Mouse (Mus musculus) kidney, adult 11 months (tissue): ENCODE data around the gene Wdr75.

Experiments used
- DNase-seq: peaks from one replicate; pipeline ENCODE4 v3.0.0; 2022

Wdr75 gene

GRCm38 (mm10) chr1:45794969-45795908, at the start of gene Wdr75:
TSS of gene Wdr75 (plus strand) at chr1:45795166.
- DNase-seq: peak; percentile 95

GRCm38 (mm10) chr1:45755902-45756301, 39.1 kb upstream of the Wdr75 start:
- no peak for DNase-seq

- DNase-seq: no peak
Observed at GRCm38 (mm10) chr1:45756707-45757106, 38.3 kb upstream of the Wdr75 start.

- DNase-seq: no peak
Observed at GRCm38 (mm10) chr1:45758011-45758410, 37.0 kb upstream of the Wdr75 start.

GRCm38 (mm10) chr1:45760667-45761467, 34.1 kb upstream of the Wdr75 start:
- DNase-seq: no peak

- no peak for DNase-seq
Observed at GRCm38 (mm10) chr1:45761468-45761795, 33.5 kb upstream of the Wdr75 start.

- DNase-seq: no peak
Observed at GRCm38 (mm10) chr1:45765678-45766077, 29.3 kb upstream of the Wdr75 start.

- no peak for DNase-seq
Observed at GRCm38 (mm10) chr1:45766123-45766522, 28.8 kb upstream of the Wdr75 start.

GRCm38 (mm10) chr1:45767533-45767932, 27.4 kb upstream of the Wdr75 start:
- DNase-seq: no peak

- DNase-seq: no peak
Observed at GRCm38 (mm10) chr1:45769321-45769720, 25.6 kb upstream of the Wdr75 start.

GRCm38 (mm10) chr1:45770051-45770450, 24.9 kb upstream of the Wdr75 start:
- DNase-seq: no peak

- no peak for DNase-seq
Observed at GRCm38 (mm10) chr1:45780606-45781288, 14.2 kb upstream of the Wdr75 start.

- no peak for DNase-seq
Observed at GRCm38 (mm10) chr1:45816889-45817288, 21.9 kb downstream of the Wdr75 start.

GRCm38 (mm10) chr1:45818564-45818963, 23.6 kb downstream of the Wdr75 start:
- DNase-seq: no peak

- DNase-seq: no peak
Observed at GRCm38 (mm10) chr1:45824441-45824840, 29.5 kb downstream of the Wdr75 start.

- peak; percentile 54 for DNase-seq
Observed at GRCm38 (mm10) chr1:45825140-45825539, 30.2 kb downstream of the Wdr75 start.

GRCm38 (mm10) chr1:45825630-45826029, 30.7 kb downstream of the Wdr75 start:
- no peak for DNase-seq

- DNase-seq: no peak
Observed at GRCm38 (mm10) chr1:45826148-45826547, 31.2 kb downstream of the Wdr75 start.

GRCm38 (mm10) chr1:45826796-45827195, 31.8 kb downstream of the Wdr75 start:
- DNase-seq: no peak

- DNase-seq: no peak
Observed at GRCm38 (mm10) chr1:45830453-45831206, 35.7 kb downstream of the Wdr75 start.

GRCm38 (mm10) chr1:45835362-45836063, 40.5 kb downstream of the Wdr75 start:
- DNase-seq: peak; percentile 5

- peak; percentile 65 for DNase-seq
Observed at GRCm38 (mm10) chr1:45837736-45838135, 42.8 kb downstream of the Wdr75 start.
